Mouse (Mus musculus): ENCODE data around the gene Fam110c.

Fam110c gene

GRCm38 (mm10) chr12:31101821-31102220 is 28.2 kb downstream of the Fam110c start:
- DNase-seq (ENCODE audit: low spot score): no peak

- DNase-seq (ENCODE audit: low spot score): peak; percentile 65
Measured at GRCm38 (mm10) chr12:31116005-31116466, 42.4 kb downstream of the Fam110c start.

GRCm38 (mm10) chr12:31120535-31120934 is 46.9 kb downstream of the Fam110c start:
- no peak for DNase-seq (ENCODE audit: low spot score)

GRCm38 (mm10) chr12:31122892-31123622 is 49.4 kb downstream of the Fam110c start:
- no peak for DNase-seq (ENCODE audit: low spot score)

- no peak for DNase-seq (ENCODE audit: low spot score)
Measured at GRCm38 (mm10) chr12:31126071-31126470, 52.4 kb downstream of the Fam110c start.

- DNase-seq (ENCODE audit: low spot score): no peak
Measured at GRCm38 (mm10) chr12:31129548-31129947, 55.9 kb downstream of the Fam110c start.
